Mouse (Mus musculus) natural killer cell, adult 2 months (primary cell): ENCODE results near the gene Rabepk.
A peak's percentile ranks its signal among the peaks of the same experiment; 100 is the strongest.
"Not testable (repeated sequence)": the region's sequence is repeated elsewhere in the genome, so short reads cannot be mapped to it uniquely, and the experiment has no call there.

ENCODE experiments used
- DNase-seq, 2 experiments: peaks; one replicate each; pipeline ENCODE4 v3.0.0; 2022; ENCODE audit warnings: low spot score in 2 of 2

Gene Rabepk

DNA sequence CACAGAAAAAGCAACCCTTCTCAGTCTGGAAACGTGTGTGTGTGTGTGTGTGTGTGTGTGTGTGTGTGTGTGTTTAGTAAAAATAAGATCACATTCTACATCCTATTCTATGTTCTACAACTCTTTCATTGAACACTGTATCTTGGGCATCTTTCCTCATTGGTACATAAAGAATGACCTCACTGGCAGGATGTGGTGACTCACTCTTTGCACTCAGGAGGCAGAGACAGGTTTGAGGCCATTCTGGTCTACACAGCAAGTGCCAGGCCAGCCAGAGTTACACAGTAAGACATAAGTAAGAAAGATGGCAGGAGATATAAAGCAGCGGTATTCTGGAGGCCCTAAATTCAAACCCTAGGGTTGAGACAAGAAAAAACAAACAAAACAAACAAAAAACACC is 36.8 kb downstream of the Rabepk start:
- peak in 1 of 2 experiments; percentile 43 for DNase-seq

DNA sequence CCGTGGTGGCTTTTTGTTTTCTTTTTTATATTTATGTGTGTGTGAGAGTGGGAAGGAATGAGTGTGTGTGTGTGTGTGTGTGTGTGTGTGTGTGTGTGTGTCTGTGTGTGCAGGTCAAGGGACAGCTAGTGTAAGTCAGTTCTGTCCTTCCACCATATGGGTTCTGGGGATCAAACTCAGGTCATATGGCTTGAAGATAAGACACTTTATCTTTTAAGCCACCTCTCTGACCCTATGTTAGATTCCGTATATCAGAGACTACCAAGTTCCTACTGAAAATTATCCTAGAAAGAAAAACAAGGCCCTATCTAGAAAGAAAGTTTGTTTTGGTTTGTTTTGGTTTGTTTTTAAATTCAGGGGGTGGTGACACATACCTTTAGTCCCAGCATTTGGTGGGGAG is 37.5 kb downstream of the Rabepk start:
- DNase-seq = no peak

DNA sequence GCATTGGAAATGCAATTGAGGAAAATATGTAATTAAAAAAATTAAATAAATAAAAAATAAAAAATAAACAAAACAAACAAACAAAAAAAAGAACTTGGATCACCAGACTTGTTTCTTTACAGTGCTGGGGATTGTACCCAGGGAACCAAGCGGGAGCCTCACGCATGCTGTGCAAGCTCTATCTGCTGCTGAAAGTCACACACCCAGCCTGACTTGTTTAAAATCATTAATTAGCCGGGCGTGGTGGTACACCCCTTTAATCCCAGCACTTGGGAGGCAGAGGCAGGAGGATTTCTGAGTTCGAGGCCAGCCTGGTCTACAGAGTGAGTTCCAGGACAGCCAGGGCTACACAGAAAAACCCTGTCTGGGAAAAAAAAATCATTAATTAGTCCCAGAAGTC is 38.4 kb downstream of the Rabepk start:
- not testable (repeated sequence) for DNase-seq

DNA sequence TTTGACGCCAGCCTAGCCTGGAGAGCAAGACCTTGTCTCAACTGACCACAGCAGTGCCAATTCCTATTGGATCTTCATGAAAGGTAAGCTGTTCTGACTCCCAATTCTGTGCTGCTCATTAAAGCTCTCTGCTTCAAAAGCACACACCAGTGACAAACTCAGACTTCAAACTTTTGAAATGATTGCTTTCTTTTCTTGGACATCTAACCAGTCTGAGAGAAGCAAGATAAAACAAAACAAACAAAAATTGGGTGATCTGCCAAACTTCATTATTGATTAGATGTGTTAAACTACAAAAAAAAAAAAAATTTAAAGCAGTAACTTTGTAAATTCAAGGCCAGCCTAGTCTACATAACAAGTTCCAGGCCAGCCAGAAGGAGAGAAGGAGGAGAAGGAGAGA is 42.4 kb downstream of the Rabepk start:
- DNase-seq = no peak

DNA sequence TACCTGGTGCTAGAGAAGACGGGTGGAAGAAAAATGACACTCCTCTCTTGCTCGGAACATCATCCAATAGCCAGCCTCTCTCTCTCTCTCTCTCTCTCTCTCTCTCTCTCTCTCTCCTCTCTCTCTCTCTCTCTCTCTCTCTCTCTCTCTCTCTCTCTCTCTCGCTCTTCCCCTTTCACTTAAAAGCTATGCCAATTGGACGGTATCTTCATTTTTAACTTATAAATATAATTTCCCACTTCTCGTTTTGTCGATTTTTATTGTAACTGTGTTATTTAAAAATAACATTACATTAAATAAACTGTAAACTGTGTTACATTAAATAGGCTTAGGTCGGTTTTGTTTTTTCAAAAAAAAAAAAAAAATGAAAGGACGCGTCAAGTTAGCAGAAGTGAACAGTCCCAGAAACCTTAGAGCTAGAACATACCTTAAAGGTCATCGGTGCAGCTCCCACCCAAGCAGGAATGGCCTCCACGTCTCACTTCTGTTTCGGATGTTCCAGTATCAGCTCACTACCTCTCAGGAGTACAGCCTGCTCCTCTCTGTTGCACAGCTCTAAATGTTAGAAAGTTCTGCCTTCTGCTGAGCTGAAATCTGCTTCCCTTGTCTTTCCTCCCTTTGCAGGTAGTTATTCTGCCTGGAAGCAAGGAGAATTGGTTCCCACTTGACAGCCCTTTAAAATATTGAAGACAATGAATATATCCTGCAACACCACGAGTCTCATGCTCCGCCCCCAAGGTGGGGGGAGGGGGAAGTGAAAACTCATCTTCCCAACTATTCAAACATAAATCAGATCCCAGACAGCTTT is 45.0 kb downstream of the Rabepk start, which contains the start of gene Gapvd1:
Gene Gapvd1, minus strand, starts transcription at position 682 of the 808 bp plus-strand sequence.
- no peak for DNase-seq

DNA sequence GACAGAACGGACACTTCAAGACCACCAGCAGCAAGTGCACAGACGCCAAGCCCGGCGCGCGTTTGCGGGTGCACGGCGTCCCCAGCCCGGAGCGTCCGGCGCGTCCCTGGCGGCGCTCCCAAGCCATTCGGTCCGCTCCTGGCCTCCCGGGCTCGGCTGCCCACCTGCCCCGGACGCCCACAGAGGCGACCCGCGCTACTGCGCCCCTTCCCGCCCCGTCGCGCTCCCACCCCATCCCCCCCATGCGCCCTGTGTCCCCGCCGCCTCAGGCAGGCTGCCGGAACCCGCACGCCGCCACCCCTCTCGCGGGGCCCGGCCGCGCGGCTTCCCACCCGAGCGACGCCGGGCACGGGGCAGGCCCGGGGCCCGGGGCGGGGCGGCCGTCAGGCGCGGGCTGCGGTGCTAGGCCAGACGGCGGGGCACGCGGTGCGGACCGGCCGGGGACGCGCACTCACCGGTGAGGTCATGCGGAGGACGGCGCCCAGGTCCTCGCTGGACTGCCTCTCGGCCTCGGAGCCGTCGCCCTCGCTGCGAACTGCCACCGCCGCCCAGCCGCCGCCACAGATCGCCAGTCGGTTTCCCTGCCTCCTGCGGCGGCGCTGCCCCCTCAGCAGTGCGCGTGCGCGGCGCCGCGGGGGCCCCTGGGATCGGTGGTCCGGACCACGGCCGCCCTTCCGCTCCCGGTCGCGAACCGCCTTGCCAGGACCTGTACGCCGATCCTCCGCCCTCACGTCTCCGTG is 45.7 kb downstream of the Rabepk start:
- peak; percentile 78 to 84 for DNase-seq

DNA sequence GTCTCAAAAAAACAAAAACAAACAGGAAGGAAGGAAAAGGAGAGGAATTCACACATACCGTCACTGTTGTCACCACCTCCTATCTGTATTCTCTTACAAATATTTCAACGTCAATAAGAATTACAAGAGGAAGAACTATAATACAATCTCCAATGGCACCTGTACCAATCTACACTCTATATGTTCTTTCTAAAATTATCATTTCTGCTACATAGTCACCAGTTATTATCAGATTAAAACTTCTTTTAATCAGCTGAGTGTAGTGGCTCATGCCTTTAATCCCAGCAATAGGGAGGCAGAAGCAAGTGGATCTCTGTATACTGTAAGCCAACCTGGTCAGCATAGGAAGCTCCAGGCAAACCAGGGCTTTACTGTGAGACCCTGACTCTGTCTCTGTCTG is 49.5 kb downstream of the Rabepk start:
- no peak for DNase-seq

DNA sequence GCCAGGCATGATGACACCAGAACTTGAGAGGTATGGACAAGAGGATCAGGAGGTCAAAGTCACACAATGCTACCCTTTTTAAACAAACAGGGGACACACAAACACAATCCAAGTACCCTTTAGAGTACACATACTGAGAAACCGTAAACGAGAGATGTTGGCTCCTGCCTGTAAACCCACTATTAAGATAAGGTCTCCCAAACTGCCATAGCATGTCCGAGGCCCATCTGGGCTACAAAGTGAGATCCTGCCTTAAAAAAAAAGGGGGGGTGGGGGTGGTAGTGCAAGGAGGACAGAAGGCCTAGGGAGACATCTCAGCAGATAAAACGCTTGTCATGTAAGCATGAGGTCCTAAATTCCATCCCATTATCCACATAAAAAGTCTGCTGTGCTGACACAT is 51.2 kb downstream of the Rabepk start:
- DNase-seq = no peak

DNA sequence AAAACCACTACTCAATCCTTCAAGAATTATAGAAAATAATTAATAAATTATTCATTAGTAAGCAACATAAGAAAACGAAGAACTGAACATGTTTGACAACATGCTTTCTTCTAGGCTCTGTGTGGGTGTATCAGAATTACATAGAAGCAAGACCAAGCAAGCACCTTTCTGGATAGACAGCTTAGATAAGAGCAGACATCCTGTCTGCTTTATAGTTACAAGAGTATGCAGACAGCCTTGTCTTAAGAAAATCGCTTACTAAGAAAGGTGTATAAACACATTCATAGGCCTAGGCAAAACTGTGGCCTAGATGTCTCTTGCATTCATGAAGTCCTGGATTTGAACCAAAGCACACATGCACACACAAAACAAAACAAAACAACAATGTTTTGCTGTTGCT is 54.0 kb downstream of the Rabepk start:
- no peak for DNase-seq

DNA sequence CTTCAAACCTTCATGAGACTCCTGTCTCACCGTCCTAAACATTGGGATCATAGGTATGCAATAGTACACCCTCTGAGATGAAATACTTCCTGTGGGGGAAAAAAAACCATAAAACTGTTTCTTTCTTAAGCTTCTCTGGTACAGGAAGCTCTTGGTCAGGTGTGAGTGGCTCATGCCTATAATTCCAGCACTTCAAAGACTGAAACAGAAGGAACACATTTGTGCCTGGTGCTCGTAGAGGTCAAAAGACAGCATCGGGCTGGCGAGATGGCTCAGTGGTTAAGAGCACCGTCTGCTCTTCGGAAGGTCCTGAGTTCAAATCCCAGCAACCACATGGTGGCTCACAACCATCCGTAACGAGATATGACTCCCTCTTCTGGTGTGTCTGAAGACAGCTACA is 55.2 kb downstream of the Rabepk start:
- no peak for DNase-seq

DNA sequence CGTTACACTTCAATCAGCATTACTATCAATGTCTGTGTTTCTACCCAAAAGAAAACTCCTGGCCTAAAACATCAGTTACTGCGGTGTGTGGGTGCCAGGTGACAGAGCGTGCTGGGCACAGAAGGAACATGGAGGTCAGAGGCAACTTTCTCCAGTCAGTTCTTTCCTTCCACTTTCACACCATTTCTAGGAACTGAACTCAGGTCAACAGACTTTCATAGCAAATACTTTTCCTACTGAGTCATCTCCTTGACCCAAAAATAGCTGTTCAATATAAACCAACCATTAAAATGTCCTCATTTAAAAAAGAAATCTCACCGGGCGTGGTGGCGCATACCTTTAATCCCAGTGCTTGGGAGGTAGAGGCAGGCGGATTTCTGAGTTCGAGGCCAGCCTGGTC is 57.0 kb downstream of the Rabepk start:
- no peak for DNase-seq

DNA sequence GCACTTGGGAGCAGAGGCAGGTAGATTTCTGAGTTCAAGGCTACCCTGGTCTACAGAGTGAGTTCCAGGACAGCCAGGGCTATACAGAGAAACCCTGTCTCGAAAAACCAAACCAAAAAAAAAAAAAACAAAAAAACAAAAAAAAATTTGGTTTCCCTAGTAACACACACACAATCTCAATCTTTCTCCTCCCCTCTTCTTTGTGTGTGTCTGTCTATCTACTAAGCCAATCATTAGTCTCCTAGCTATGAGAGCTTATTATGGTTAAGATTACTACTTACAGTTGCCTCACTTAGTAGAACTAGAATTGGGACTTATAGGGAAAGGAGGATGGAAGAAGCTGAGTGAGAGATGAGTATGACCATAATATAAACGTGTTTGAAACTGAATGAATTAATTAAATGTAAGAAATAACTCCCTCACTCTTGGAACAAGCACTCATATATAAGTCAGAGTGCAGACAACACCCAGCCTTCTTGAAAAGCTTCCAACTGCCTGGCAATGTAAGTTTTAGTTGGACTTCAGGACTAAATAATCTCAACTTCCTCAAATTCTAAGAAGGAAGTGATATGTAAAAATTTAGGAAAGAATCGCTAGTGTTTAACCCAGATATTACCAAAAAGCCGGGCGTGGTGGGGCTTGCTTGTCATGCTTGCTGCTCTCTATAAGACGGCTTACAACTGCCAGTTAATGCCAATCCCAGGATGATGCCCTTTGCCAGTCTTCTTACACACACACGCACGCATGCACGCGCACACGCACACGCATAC is 58.1 kb downstream of the Rabepk start:
- no peak for DNase-seq

DNA sequence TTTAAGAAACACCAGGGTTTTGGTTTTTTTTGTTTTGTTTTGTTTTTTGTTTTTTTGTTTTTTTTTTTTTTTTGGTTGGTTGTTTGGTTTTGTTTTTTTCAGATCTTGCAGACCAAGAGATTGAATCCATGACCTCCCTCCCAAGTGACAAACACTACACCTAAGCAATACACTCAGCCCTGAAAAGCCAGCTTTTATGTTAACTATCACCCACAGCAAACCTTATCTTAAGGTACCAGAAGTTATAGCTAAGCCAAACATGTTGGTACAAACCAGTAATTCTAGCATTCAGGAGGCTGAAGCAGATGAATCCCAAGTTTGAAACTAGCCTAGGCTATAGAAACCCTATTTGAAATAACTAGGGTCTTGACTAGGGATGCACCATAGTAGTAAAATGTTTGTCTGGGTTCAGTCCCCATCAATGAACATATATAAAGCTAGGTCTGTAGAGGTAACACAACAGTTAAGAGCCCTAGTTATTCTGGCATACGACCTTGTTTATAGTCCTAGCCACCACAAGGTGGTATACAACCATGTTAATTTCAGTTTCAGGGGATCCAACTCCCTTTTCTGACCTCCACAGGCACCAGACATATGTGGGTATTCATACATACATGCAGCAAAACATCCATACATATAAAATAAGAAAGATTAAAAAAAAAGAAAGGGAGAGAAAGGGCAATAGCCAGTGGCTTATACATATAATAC is 59.9 kb downstream of the Rabepk start:
- DNase-seq = no peak

DNA sequence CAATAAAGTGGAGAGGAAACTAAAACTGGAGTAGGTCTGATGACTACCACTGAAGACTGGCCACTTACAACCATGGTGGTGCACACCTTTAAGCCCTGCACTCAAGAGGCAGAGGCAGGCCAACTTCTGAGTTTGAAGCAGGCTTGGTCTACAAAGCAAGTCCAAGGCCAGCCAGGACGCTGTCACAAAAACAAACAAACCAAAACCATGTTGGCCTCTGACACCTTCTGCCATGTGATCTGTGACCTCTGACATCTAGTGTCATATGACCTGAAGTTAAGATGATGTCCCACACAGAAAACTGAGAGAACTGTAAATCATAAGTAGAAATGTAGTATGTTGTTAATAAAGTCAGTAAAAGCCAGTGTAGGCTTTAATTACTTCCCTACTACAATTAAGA is 61.8 kb downstream of the Rabepk start:
- DNase-seq = no peak

DNA sequence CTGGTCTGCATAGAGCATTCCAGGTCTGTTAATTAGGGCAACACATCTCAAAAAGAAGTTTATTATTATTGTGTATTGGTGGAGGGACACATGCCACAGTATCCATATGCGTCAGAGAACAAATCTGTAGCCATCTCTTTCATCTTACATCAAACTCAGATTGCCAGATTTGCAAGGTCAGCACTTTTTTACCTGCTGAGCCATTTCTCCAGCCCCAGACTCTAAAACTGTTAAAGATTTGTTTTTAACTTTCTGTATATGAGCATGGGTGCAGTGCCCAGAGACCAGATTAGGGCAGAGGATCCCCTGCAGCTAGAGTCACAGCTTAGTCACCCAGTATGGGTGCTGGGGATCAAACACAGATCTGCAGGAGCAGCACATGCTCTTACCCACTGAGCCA is 63.1 kb downstream of the Rabepk start:
- no peak for DNase-seq
